Mouse (Mus musculus) adrenal gland, postnatal 4 days (tissue): Measurements from ENCODE around the gene Chrne. TPM values are rescaled to one million over a fixed set of nuclear protein-coding genes. Genes with fewer than 3 reads are reported as not detected.
A peak's percentile ranks its signal among the peaks of the same experiment; 100 is the strongest.

Experiments used
- DNase-seq, 2 experiments: peaks; one replicate each; pipeline ENCODE4 v3.0.0; 2021 to 2022; ENCODE audit warnings: low spot score in 2 of 2, mixed read lengths in 2 of 2
- total RNA-seq, 2 experiments: library from RNA; stranded (reverse); gene quantifications; 2 replicates each; pipeline ENCODE4 v1.2.3; 2021

The Chrne gene
- total RNA-seq, 2 experiments from 2014 or later: 0.36 TPM; not detected in 1

DNA sequence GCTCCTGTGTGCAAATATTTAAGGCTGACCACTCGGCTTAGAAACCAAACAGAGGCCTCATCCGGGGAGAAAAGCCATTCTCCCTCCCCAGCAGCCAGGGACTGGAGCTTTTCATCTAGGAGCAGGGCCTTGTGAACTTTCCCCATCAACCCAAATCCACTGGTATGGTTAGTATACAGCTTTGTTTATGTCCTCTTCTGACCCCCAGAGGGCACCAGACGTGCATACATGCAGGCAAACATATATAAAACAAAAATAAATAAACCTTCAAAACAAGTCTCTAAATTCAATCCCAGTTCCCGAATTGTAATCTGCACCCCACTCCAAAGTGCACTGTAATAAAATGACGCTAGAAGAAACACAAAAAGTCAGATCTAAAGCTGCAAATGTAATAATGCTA, 10.5 kb upstream of the Chrne start:
- DNase-seq: no peak

GRCm38 (mm10) chr11:70628431-70628830, 9.4 kb upstream of the Chrne start:
- no peak for DNase-seq

- no peak for DNase-seq
Observed at GRCm38 (mm10) chr11:70626877-70627276, 7.9 kb upstream of the Chrne start.

DNA sequence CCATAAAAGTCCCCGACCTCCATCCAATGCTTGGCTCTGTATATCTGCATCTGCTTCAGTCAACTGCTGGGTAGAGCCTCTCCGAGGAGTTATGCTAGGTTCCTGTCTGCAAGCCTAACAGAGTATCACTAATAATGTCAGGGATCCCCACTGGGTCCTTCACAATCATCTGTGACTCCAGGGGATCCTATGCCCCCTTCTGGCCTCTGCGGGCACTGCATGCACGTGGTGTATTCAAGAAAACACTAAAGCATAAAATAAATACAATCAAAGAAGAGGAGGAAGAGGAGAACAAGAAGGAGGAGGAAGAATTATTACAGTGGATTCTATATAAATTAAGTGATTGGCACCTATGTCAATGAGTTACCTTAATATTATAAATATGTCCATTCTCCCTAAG, 6.5 kb upstream of the Chrne start:
- no peak for DNase-seq

DNA sequence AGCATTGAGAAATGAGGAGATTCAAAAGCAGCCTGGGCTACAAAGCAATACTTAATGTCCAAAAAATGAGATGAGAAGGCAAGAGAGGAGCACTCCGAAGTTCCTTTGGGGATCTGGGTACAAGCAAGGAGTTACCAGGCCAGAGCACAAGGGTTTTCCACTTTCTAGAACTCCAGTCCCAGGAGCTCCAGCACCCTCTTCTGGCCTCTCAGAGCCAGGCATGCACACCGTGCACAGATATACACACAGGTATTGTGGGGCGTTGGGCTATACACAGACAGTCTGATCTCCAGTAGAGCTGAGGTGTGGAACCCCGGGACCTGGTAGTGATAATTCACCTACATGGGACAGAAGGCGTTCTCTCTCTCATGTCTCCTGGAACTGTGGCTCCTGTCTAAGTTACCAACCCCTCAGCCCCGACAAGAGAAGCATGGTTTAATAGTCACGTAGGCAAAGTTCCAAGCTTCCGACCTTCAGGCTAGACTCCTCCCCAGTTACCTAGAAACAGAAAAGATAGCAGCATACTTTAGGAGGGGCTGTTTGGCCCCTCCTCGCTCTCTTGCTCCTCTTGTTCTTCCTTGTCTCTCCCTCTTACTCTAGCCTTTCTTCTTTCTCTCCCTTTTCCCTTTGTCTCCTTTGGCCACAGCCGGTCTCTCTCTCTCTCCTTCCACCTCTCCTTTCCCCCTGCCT, 4.2 kb upstream of the Chrne start:
- no peak for DNase-seq

DNA sequence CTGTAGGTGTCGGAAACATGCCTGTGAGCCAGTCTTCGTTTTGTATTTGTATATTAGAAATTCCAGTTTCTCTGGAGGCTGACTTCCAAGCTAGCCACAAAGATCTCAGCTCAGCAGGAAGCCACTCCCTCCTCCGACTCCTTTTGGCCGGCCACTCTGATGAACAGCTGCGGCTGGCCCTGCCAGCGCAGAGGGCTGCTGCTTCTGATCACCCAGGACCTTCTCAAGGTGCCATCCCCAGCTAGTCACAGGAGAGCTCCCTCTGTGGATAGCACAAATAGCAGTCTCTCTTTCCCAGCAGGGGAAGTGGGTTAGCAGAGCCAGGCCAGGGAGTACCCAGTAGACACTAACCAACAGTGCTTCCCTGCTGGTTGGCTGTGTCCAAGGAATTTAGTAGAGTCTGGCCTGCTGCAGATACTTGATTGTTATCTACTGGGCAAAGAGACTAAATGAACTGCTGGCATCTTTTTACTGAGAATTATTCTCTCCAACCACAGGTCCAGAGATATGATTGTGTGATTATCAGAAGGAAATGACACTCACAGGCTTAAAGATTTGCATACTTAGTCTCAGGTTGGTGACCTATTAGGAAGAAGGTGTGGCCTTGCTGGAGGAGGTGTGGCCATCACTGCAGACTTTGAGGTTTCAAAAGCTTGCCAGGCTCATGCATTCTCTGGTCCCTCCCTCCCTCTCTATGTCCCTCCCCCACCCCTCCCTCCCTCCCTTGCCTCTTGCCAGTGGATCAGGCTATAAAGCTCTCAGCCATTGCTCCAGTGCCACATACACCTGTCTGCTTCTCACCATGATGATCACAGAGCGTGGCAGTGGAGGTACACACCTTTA, 3.2 kb upstream of the Chrne start:
- no peak for DNase-seq

DNA sequence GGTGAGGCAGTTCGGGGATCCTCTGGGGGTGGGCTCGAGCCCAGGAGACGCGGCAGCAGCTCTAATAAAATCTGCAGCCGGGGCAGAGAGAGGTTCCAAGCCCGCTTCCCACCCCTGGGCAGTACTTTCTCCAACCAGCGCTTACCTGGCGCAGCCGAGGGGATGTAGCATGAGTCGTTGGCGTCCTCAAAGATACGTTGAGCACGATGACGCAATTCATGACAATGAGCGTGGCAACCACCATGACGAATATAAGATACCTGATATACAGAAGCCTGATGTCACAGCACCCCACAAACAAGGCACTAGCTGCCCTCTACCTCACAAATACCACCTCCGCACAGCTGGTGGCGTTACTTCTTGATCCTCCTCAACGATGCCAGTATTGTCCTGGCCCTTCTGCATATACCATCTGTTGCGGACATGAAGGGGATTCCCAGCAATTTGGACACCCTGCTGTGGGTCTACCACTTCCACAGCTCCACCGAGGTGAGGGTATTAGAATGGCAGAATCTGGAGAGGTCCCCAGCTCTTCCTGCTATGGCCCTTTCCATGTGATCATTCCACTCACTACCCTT, 3.4 kb downstream of the Chrne start, which contains the start of gene 4930544D05Rik:
Gene 4930544D05Rik (plus strand): TSS at position 333 of the 578 bp plus-strand sequence.
- no peak for DNase-seq

DNA sequence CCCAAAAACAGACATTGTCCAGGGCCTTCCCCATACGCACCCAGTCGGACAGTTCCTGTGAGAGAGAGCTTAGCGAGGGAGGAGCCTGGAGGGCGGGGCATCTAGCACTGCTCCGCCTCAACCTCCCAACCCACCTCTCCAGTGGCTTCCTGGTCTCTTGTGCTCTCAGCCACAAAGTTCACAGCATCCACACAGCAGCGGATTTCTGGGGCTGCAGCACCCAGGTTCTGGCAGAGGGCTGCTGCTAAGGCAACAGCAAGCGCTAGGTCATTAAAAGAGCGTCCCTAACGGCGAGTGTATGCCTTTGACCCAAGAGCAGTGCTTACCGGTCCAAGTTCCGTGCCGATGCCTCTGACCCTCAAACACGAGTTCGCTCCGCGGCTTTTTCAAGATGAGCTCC, 3.9 kb downstream of the Chrne start:
- peak; percentile 26 to 40 for DNase-seq

DNA sequence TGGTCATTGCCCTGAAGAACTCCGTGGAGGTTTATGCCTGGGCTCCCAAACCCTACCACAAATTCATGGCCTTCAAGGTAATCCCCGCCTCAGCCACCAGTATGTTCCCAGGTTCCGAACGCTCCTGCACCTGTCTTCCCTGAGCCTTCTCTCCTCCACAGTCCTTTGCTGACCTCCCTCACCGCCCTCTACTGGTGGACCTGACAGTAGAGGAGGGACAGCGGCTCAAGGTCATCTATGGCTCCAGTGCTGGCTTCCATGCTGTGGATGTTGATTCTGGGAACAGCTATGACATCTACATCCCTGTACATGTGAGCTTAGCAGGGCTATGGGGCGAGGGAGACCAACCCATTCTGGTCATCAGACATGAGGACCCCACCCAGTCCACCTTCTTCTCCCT, 6.5 kb downstream of the Chrne start:
- DNase-seq: no peak

DNA sequence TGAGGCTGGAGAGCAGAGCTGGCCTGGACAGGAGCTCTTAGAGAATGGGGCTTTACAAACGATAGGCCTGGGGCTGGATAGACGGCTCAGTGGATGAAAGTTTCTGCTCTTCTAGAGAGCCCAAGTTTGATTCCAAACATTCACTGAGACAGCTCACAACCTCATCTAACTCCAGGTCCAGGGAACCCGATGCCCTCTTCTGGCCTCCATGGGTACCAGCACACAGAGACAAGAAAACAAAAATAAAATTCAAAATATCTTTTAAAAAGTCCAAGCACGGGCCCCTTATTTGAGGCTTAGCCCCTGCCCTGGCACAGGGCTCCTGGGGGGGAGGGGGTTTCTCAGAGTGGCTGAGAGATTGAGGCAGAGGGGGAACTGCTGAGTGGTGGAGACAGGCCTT, 8.3 kb downstream of the Chrne start:
- DNase-seq: no peak

GRCm38 (mm10) chr11:70608381-70609066, 10.5 kb downstream of the Chrne start:
- DNase-seq: no peak

DNA sequence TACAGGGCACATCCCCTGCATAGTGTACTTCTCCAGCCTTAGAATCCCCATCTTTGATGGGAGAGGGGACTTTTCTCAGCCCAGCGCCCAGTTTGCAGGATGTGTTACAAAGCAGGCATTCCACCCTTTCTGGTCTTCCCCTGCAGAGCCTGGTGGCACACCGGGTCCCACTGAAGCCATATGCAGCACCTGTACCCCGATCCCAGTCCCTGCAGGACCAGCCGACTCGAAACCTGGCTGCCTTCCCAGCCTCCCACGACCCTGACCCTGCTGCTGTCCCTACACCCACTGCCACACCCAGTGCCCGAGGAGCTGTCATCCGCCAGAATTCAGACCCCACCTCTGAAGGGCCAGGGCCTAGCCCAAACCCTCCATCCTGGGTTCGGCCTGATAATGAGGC, 11.4 kb downstream of the Chrne start:
- no peak for DNase-seq

DNA sequence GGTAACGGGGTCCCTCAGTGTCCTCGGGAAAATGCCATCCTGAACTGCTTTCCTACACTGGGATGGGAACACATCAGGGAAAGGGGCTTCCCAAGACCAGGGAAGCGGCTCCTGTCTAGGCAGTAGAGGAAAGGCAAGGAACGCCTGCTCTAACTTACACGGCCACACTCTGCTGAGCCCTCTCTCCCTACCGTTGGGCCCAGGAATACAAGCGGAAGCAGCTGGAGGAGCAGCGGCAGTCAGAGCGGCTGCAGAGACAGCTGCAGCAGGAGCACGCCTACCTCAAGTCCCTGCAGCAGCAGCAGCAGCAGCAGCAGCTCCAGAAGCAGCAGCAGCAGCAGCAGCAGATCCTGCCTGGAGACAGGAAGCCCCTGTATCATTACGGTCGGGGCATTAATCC, 12.3 kb downstream of the Chrne start:
- DNase-seq: no peak

GRCm38 (mm10) chr11:70605024-70605566, 13.9 kb downstream of the Chrne start:
- DNase-seq: peak; percentile 55 to 60

DNA sequence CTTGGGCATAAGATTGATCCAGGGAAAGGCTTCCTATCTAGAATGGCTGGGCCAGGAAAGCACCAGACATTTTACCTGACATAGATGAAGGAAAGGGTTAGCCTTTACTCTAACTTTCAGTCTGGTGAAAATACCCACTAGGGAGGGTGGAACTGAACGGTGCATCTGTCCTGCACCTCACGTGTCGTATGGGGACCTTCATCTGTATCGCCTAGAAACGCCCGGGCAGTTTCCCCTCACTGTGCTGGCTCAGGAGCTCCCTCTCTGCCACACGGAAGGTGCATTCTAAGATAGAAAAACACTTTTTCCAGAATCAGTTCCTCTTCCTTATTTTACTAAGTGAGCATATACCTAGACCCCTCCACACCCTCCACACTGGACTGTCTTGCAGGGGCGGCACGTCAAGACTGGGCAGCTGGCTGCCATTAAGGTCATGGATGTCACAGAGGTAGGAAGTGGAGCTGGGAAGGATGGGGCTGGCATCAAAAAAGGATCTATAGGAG, 20.5 kb downstream of the Chrne start:
- DNase-seq: no peak

- DNase-seq: no peak
Observed at GRCm38 (mm10) chr11:70597301-70597700, 21.7 kb downstream of the Chrne start.

- DNase-seq: no peak
Observed at GRCm38 (mm10) chr11:70596094-70596493, 22.9 kb downstream of the Chrne start.

DNA sequence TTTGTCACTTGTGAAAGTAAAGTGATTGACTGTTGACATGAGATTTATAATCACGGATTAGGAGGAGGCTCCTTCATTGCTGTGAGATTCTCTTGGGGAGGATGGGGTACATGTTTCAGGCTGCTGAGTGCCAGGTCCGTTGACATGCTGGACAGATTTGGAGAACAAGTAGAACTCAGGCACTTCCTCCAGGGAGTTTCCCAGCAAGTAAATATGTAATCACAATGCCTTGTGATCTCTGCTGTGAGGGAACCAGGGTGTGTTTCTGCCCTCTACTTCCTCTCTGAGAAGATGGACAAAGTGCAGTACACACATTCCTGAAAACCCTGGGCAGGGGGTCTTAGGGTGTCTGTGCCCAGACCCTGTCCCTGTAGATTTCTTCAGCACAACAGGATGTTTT, 23.4 kb downstream of the Chrne start:
- DNase-seq: no peak

DNA sequence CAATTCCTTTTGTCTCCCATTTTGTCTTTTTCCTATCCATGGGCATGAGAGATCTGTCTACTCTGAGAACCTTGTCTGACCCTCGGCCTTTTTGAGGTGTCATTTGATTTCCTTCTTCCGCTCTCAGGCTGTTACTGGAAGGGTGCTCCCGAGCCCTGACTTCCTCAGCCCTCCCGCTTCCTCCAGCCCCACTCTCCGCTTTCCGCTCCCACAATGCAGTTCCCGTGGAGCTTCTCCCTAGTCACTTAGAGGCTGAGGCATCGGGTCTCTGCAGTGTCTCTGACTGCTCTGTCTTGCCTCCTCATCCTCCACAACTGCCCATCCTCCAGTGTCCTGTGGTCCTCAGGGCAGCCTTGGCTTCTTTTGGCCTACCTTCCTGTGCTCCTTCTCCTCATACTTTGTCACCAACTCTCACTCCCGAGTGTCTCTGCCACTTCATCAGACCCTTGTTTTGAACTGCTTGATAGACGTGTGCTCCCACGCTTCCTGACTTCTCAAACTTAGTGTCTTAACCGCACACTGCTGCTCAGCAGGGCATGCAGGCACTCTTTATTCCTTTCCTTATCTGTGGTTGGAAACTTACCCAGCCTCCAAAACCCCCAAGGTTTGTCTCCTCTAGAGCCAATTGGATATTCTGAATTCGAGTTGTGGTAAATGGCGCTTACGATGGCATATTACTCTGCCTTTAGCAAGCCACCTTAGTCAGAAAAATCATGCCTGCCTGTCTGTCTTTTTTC, 24.6 kb downstream of the Chrne start:
- DNase-seq: no peak

DNA sequence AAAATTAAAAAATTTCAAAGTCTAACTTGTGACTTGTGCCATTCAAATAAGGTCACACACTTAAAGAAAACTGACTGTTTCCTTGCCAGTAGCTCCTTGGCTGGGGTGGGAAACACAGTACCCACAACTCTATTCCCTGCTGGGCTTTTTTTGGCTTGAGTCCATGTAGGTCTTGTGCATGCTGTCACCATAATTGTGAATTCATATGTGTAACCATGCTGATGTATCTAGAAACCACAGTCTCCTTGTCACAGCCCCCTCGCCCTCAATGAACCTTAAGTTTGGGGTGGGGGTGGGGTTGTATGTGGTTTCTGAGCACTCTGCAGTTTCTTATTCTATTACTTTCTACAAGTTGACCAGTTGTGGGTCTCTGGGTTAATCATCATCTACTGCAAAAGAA, 27.3 kb downstream of the Chrne start:
- no peak for DNase-seq
